Mouse (Mus musculus) MEL (cell line): ENCODE data around the gene Ncf1. TPM values are rescaled to one million over a fixed set of nuclear protein-coding genes. Genes with fewer than 3 reads are reported as not detected.

ENCODE experiments used
- DNase-seq: peaks from one replicate; pipeline ENCODE4 v3.0.0; 2011; ENCODE audit warnings: low read depth, low spot score
- H3K27ac ChIP-seq: 2 replicates; pipeline ENCODE4 v1.5.1; 2012; ENCODE audit warnings: low read depth, mild to moderate bottlenecking, control low read depth, low read length, moderate library complexity; ENCODE audit not compliant: control insufficient read depth
- H3K27me3 ChIP-seq, 2 experiments: fragments of 150-350 bp in 1 of 2; sonication (generic) in 1 of 2; 2 replicates each; pipeline ENCODE4 v1.6.1; 2012; ENCODE audit warnings: low read length in 2 of 2, mild to moderate bottlenecking in 2 of 2, improper control_type of control experiment in 1 of 2, moderate library complexity in 1 of 2; ENCODE audit not compliant: insufficient read depth in 2 of 2, control insufficient read depth in 1 of 2
- H3K36me3 ChIP-seq, 2 experiments: 2 replicates each; pipeline ENCODE4 v1.6.1; 2012 to 2014; ENCODE audit warnings: low read length in 2 of 2, improper control_type of control experiment in 1 of 2, inconsistent platforms in 1 of 2, mild to moderate bottlenecking in 1 of 2; ENCODE audit not compliant: insufficient read depth in 2 of 2, control insufficient read depth in 1 of 2
- H3K4me1 ChIP-seq, 2 experiments: fragments of 150-350 bp in 1 of 2; sonication (generic) in 1 of 2; 2 replicates each; pipeline ENCODE4 v1.6.1; 2012; ENCODE audit warnings: low read length in 2 of 2, improper control_type of control experiment in 1 of 2, mild to moderate bottlenecking in 1 of 2; ENCODE audit not compliant: insufficient read depth in 2 of 2, control insufficient read depth in 1 of 2
- H3K4me3 ChIP-seq, 2 experiments: fragments of 150-350 bp in 1 of 2; sonication (generic) in 1 of 2; 2 replicates each; pipeline ENCODE4 v1.5.1; 2012; ENCODE audit warnings: low read depth in 2 of 2, low read length in 2 of 2, mild to moderate bottlenecking in 2 of 2, moderate library complexity in 2 of 2, control low read depth in 1 of 2, improper control_type of control experiment in 1 of 2; ENCODE audit not compliant: control insufficient read depth in 1 of 2, insufficient read depth in 1 of 2
- H3K79me2 ChIP-seq: 2 replicates; pipeline ENCODE4 v1.6.1; 2012; ENCODE audit warnings: mild to moderate bottlenecking, low read length, moderate library complexity; ENCODE audit not compliant: control insufficient read depth, poor library complexity, insufficient read depth
- H3K9ac ChIP-seq: 2 replicates; pipeline ENCODE4 v1.6.1; 2012; ENCODE audit warnings: low read depth, mild to moderate bottlenecking, control low read depth, low read length, moderate library complexity; ENCODE audit not compliant: control insufficient read depth, poor library complexity, severe bottlenecking
- H3K9me3 ChIP-seq: fragments of 150-350 bp; sonication (generic); replicated peaks from 2 replicates; pipeline ENCODE4 v1.6.1; 2012; ENCODE audit warnings: mild to moderate bottlenecking, low read length, improper control_type of control experiment, moderate library complexity; ENCODE audit not compliant: insufficient read depth
- BHLHE40 ChIP-seq: IDR thresholded peaks from 2 replicates; pipeline ENCODE4 v1.6.1; 2012; ENCODE audit warnings: low read depth, mild to moderate bottlenecking, inconsistent platforms, low read length, improper control_type of control experiment, borderline replicate concordance
- CHD1 ChIP-seq: IDR thresholded peaks from 2 replicates; pipeline ENCODE4 v1.6.1; 2012; ENCODE audit warnings: low read depth, mild to moderate bottlenecking, inconsistent platforms, low read length, improper control_type of control experiment
- CHD2 ChIP-seq: IDR thresholded peaks from 2 replicates; pipeline ENCODE4 v1.6.1; 2011; ENCODE audit warnings: low read length, improper control_type of control experiment
- CTCF ChIP-seq, 3 experiments: IDR thresholded peaks in 2 of 3; conservative IDR thresholded peaks in 1 of 3; 2 replicates each; pipeline ENCODE4 v1.5.1; 2011 to 2012; ENCODE audit warnings: low read length in 3 of 3, low read depth in 2 of 3, mild to moderate bottlenecking in 2 of 3, improper control_type of control experiment in 1 of 3, inconsistent platforms in 1 of 3, mixed read lengths in 1 of 3, moderate library complexity in 1 of 3; ENCODE audit not compliant: control insufficient read depth in 1 of 3, insufficient read depth in 1 of 3, poor library complexity in 1 of 3, severe bottlenecking in 1 of 3
- ELF1 ChIP-seq: IDR thresholded peaks from 2 replicates; pipeline ENCODE4 v1.6.1; 2014; ENCODE audit warnings: low read depth, mild to moderate bottlenecking, inconsistent platforms, low read length, improper control_type of control experiment, moderate library complexity
- GABPA ChIP-seq: IDR thresholded peaks from 2 replicates; pipeline ENCODE4 v1.6.1; 2012; ENCODE audit warnings: low read depth, mild to moderate bottlenecking, inconsistent platforms, low read length, improper control_type of control experiment, moderate library complexity
- GATA1 ChIP-seq: IDR thresholded peaks from 2 replicates; pipeline ENCODE4 v1.6.1; 2011; ENCODE audit warnings: low read depth, low read length, improper control_type of control experiment
- HCFC1 ChIP-seq: IDR thresholded peaks from 2 replicates; pipeline ENCODE4 v1.6.1; 2012; ENCODE audit warnings: low read depth, mild to moderate bottlenecking, inconsistent platforms, low read length, improper control_type of control experiment, moderate library complexity
- KAT2A ChIP-seq: conservative IDR thresholded peaks from 2 replicates; pipeline ENCODE4 v1.6.1; 2012; ENCODE audit warnings: low read depth, low read length, improper control_type of control experiment, inconsistent platforms
- MAX ChIP-seq: IDR thresholded peaks from 2 replicates; pipeline ENCODE4 v1.6.1; 2011; ENCODE audit warnings: low read length, improper control_type of control experiment
- MAZ ChIP-seq: IDR thresholded peaks from 2 replicates; pipeline ENCODE4 v1.6.1; 2012; ENCODE audit warnings: low read depth, mild to moderate bottlenecking, inconsistent platforms, low read length, improper control_type of control experiment
- MYC ChIP-seq: IDR thresholded peaks from 2 replicates; pipeline ENCODE4 v1.6.1; 2011; ENCODE audit warnings: low read depth, mild to moderate bottlenecking, low read length, improper control_type of control experiment, moderate library complexity
- POLR2A ChIP-seq, 2 experiments: IDR thresholded peaks; 2 replicates each; pipeline ENCODE4 v1.6.1; 2011 to 2012; ENCODE audit warnings: low read length in 2 of 2, mild to moderate bottlenecking in 2 of 2, control low read depth in 1 of 2, improper control_type of control experiment in 1 of 2, low read depth in 1 of 2, moderate library complexity in 1 of 2; ENCODE audit not compliant: control insufficient read depth in 1 of 2, insufficient read depth in 1 of 2, poor library complexity in 1 of 2
- POLR2AphosphoS2 ChIP-seq: IDR thresholded peaks from 2 replicates; pipeline ENCODE4 v1.6.1; 2011; ENCODE audit warnings: low read length, improper control_type of control experiment
- POLR2AphosphoS5 ChIP-seq: IDR thresholded peaks from 2 replicates; pipeline ENCODE4 v1.6.1; 2012; ENCODE audit warnings: low read depth, borderline replicate concordance, mild to moderate bottlenecking, inconsistent platforms, low read length, moderate library complexity, mixed read lengths
- RAD21 ChIP-seq: IDR thresholded peaks from 2 replicates; pipeline ENCODE4 v1.6.1; 2011; ENCODE audit warnings: mild to moderate bottlenecking, low read depth, low read length, improper control_type of control experiment
- TBP ChIP-seq: IDR thresholded peaks from 2 replicates; pipeline ENCODE4 v1.8.0; 2011; ENCODE audit warnings: low read depth, low read length, improper control_type of control experiment
- TCF12 ChIP-seq: IDR thresholded peaks from 2 replicates; pipeline ENCODE4 v1.6.1; 2014; ENCODE audit warnings: low read depth, mild to moderate bottlenecking, inconsistent platforms, low read length, improper control_type of control experiment, moderate library complexity
- USF1 ChIP-seq: IDR thresholded peaks from 2 replicates; pipeline ENCODE4 v1.6.1; 2014; ENCODE audit warnings: low read depth, mild to moderate bottlenecking, inconsistent platforms, low read length, improper control_type of control experiment, moderate library complexity
- USF2 ChIP-seq, 2 experiments: IDR thresholded peaks; 2 replicates each; pipeline ENCODE4 v1.6.1; 2011 to 2012; ENCODE audit warnings: improper control_type of control experiment in 2 of 2, low read length in 2 of 2, borderline replicate concordance in 1 of 2, inconsistent platforms in 1 of 2, low read depth in 1 of 2, mild to moderate bottlenecking in 1 of 2; ENCODE audit not compliant: insufficient read depth in 1 of 2
- ZC3H11A ChIP-seq: IDR thresholded peaks from 2 replicates; pipeline ENCODE4 v1.6.1; 2012; ENCODE audit warnings: low read depth, mild to moderate bottlenecking, inconsistent platforms, low read length, improper control_type of control experiment
- ZKSCAN1 ChIP-seq: IDR thresholded peaks from 2 replicates; pipeline ENCODE4 v1.6.1; 2012; ENCODE audit warnings: low read depth, mild to moderate bottlenecking, inconsistent platforms, low read length, improper control_type of control experiment, moderate library complexity
- polyA plus RNA-seq, 2 experiments: library from polyadenylated mRNA; stranded (reverse) in 1 of 2; unstranded in 1 of 2; fragments of >175 nt in 1 of 2; fragments of >200 nt in 1 of 2; gene quantifications; 2 replicates each; pipeline versions ENCODE4 v1.2.1 to v1.2.4; 2012; ENCODE audit warnings: low replicate concordance in 2 of 2, low read depth in 1 of 2; ENCODE audit not compliant: insufficient read length in 2 of 2, insufficient read depth in 1 of 2, missing spikeins in 1 of 2
- total RNA-seq: library from RNA; depleted of rRNA; stranded (reverse); fragments of 300-350 nt; gene quantifications from 2 replicates; pipeline ENCODE4 v1.2.3, GENCODE M21; 2012

Gene Ncf1
- total and polyA plus RNA-seq, 3 experiments, result 0.58 to 3.3 TPM; not detected in 1

DNA sequence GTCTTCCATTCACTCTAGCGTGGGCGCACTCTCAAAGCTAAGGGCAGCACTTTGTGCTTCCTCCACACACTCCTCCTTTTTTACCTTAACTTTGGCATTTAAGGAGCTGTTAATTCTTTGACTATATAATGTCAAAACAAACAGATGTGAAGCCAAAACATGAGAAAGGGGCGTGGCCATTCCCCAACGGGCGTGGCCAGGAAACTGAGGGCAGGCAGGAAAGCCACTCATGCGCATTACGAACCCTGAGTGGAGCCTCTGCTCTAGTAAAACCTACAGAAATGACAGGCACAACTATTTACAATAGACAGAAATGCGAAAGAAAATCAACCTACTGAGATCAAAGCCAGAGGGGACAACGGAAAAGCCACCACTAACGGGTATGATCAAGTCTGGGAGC, 46.1 kb upstream of the Ncf1 start:
- DNase-seq, result peak; percentile 29
- no peak overlapping the region for H3K9ac ChIP-seq
- no peak overlapping the region for H3K4me3 ChIP-seq
- peaks cover 6 to 15% of the 10 kb centered on the region in 2 experiments for H3K36me3 ChIP-seq
- TF ChIP-seq POLR2AphosphoS2, result no peak
- no peak for TF ChIP-seq ELF1
- TF ChIP-seq TCF12, result no peak
- TF ChIP-seq MYC, result no peak
- no peak for TF ChIP-seq ZKSCAN1
- no peak for TF ChIP-seq HCFC1
- no peak overlapping the region for H3K27ac ChIP-seq
- H3K27me3 ChIP-seq, result no peaks in the 10 kb centered on the region
- H3K79me2 ChIP-seq, result no peaks in the 10 kb centered on the region
- 0 out of 4 replicates have a peak, but pooled peaks cover 0 to 3% of the 10 kb centered on the region in 2 experiments for H3K4me1 ChIP-seq
- no peaks in the 10 kb centered on the region for H3K9me3 ChIP-seq

DNA sequence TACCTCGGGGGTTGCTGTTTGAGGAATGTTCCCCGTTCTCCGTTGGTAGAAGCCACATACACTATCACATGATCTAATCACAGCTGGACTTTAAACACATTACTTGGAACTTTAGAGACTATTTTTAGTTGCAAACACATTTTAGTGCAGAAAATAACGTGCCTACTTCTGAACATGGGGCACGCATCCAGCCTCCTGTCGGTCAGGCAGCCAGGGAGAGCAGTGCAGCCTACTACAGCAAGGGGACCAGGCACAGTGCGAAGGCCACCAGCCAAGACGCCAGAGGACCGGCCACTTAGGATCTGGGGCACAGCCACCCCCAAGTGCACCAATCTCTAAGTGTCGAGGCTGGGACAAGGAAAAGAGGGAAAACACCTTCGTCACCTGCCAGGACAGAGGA, 45.6 kb upstream of the Ncf1 start:
- Histone ChIP-seq H3K27me3 (no peaks in the 10 kb centered on the region), H3K4me1 (0 out of 4 replicates have a peak, but pooled peaks cover 0 to 3% of the 10 kb centered on the region in 2 experiments), H3K9me3 (no peaks in the 10 kb centered on the region), H3K9ac (no peak overlapping the region), H3K27ac (no peak overlapping the region), H3K4me3 (no peak overlapping the region), H3K79me2 (no peaks in the 10 kb centered on the region), H3K36me3 (peaks cover 6 to 15% of the 10 kb centered on the region in 2 experiments)
- DNase-seq, result no peak
- no peak for TF ChIP-seq CHD1
- no peak for TF ChIP-seq POLR2A (IDR thresholded peaks at IDR 0.05; ENCODE audit: control insufficient read depth in 1 of 2, insufficient read depth in 1 of 2, low read depth in 1 of 2, low read length in 2 of 2, poor library complexity in 1 of 2)
- no peak for TF ChIP-seq ZC3H11A
- TF ChIP-seq POLR2AphosphoS5, result no peak
- TF ChIP-seq KAT2A, result no peak
- no peak for TF ChIP-seq RAD21
- no peak for TF ChIP-seq TBP
- no peak for TF ChIP-seq GABPA
- TF ChIP-seq USF1, result no peak
- no peak for TF ChIP-seq BHLHE40
- TF ChIP-seq HCFC1, result no peak
- no peak for TF ChIP-seq CHD2
- no peak for TF ChIP-seq MYC
- TF ChIP-seq CTCF (IDR thresholded peaks at IDR 0.05 in 2 of 3, conservative IDR thresholded peaks at IDR 0.05 in 1 of 3; ENCODE audit: control insufficient read depth in 1 of 3, insufficient read depth in 1 of 3, low read depth in 2 of 3, low read length in 3 of 3, poor library complexity in 1 of 3, severe bottlenecking in 1 of 3), result no peak
- TF ChIP-seq GATA1, result no peak
- no peak for TF ChIP-seq MAZ
- no peak for TF ChIP-seq MAX
- TF ChIP-seq USF2 (IDR thresholded peaks at IDR 0.05; ENCODE audit: borderline replicate concordance in 1 of 2, insufficient read depth in 1 of 2, low read depth in 1 of 2, low read length in 2 of 2), result no peak
